Mouse (Mus musculus): ENCODE measurements around the gene Flad1. TPM values are rescaled to one million over a fixed set of nuclear protein-coding genes. Genes with fewer than 3 reads are reported as not detected.

Gene Flad1
- polyA plus RNA-seq, 1 experiment from 2014 or later: 36.3 TPM

GRCm38 (mm10) chr3:89410864-89411263 is 806 bp downstream of the Flad1 start:
- H3K4me2 ChIP-seq: peak overlapping the region; percentile 78
- H3K27me3 ChIP-seq: no peaks in the 10 kb centered on the region
- H3K4me1 ChIP-seq: peaks cover 11% of the 10 kb centered on the region
- peaks cover 43% of the 10 kb centered on the region for H3K36me3 ChIP-seq (ENCODE audit: poor library complexity, severe bottlenecking)
- peak overlapping the region; percentile 62 for H3K9ac ChIP-seq
- WGBS: 78% methylated on average over 10 of the region's 10 CpGs
- ATAC-seq: no peak
- peak overlapping the region; percentile 59 for H3K4me3 ChIP-seq
- H3K27ac ChIP-seq: peak overlapping the region; percentile 16; the same call in 1 of the 2 replicates
- no peaks in the 10 kb centered on the region for H3K9me3 ChIP-seq (replicated peaks)

DNA sequence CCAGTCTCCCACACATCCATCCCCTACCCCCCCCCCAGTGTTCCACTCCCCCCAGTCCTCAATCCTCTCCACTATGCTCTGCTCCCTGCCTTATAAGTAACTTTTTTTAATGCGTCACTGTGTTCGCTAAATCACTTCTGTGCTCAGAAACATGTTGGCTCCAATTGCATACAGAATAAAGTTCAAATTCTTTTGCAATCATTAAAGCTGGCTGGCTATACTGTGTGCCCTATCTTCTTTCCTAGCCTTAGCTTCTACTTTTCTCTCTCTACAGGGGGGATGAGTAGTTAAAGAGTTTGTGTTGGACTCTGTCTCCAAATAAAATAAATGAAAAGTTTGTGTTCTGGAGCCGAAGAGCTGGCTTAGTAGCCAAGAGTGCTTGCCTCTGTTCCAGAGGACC is 2.0 kb downstream of the Flad1 start:
- Histone ChIP-seq H3K4me1 (peaks cover 11% of the 10 kb centered on the region), H3K27me3 (no peaks in the 10 kb centered on the region), H3K36me3 (ENCODE audit: poor library complexity, severe bottlenecking) (peaks cover 38% of the 10 kb centered on the region), H3K9ac (no peak overlapping the region), H3K4me2 (no peak overlapping the region), H3K9me3 (replicated peaks) (no peaks in the 10 kb centered on the region), H3K4me3 (no peak overlapping the region), H3K27ac (no peak overlapping the region)
- no peak for ATAC-seq
- 96% methylated on average over 3 of the region's 3 CpGs for WGBS

DNA sequence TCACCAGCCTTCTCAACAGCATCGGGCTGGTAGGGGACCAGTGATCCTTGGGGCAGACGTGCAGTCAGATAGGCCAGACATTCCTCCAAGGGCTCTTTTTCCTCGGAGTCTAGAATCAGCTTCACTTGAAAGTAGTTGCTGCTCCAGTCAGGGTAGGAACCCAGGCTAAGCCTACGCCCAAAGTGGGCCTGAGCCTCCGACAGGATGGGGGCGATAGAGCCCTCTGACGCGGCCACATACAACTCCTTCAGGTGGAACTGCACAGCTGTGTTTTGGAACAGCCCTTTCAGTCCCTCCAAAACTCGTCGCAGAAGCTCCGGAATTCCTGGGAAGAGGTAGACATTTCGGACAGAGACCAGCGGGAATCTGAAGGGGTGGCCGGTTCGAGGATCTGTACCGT is 3.2 kb downstream of the Flad1 start:
- Histone ChIP-seq H3K9me3 (replicated peaks) (no peaks in the 10 kb centered on the region), H3K4me2 (no peak overlapping the region), H3K4me1 (peaks cover 11% of the 10 kb centered on the region), H3K36me3 (ENCODE audit: poor library complexity, severe bottlenecking) (peaks cover 37% of the 10 kb centered on the region), H3K4me3 (no peak overlapping the region), H3K27me3 (no peaks in the 10 kb centered on the region), H3K27ac (no peak overlapping the region), H3K9ac (no peak overlapping the region)
- ATAC-seq: no peak
- 67% methylated on average over 16 of the region's 16 CpGs for WGBS

GRCm38 (mm10) chr3:89406887-89407286 is 4.8 kb downstream of the Flad1 start:
- Histone ChIP-seq H3K9ac (0 out of 2 replicates have a peak overlapping the region, but pooled peaks have one; percentile 4), H3K9me3 (replicated peaks) (no peaks in the 10 kb centered on the region), H3K4me2 (no peak overlapping the region), H3K27ac (no peak overlapping the region), H3K36me3 (ENCODE audit: poor library complexity, severe bottlenecking) (peaks cover 50% of the 10 kb centered on the region), H3K27me3 (no peaks in the 10 kb centered on the region), H3K4me1 (peaks cover 11% of the 10 kb centered on the region), H3K4me3 (no peak overlapping the region)
- WGBS: 89% methylated on average over 6 of the region's 6 CpGs
- ATAC-seq: no peak

- Histone ChIP-seq H3K4me1 (peaks cover 4% of the 10 kb centered on the region; the same call in 1 of the 2 replicates), H3K36me3 (ENCODE audit: poor library complexity, severe bottlenecking) (peaks cover 50% of the 10 kb centered on the region), H3K27ac (no peak within 1 kb of the TSS), H3K4me3 (no peak within 1 kb of the TSS), H3K9ac (no peak within 1 kb of the TSS), H3K9me3 (replicated peaks) (no peaks in the 10 kb centered on the region), H3K4me2 (no peak within 1 kb of the TSS), H3K27me3 (no peaks in the 10 kb centered on the region)
- ATAC-seq: no peak
- WGBS: 74% methylated on average over 5 of the region's 5 CpGs
These were observed 9.0 kb downstream of the Flad1 start, which contains the start of gene Lenep for GRCm38 (mm10) chr3:89402693-89403092. TSS of gene Lenep (minus strand) at chr3:89402793.

GRCm38 (mm10) chr3:89401329-89401728 is 10.3 kb downstream of the Flad1 start:
- Histone ChIP-seq H3K4me2 (no peak overlapping the region), H3K9me3 (replicated peaks) (no peaks in the 10 kb centered on the region), H3K4me1 (peaks cover 6% of the 10 kb centered on the region; the same call in 1 of the 2 replicates), H3K27me3 (no peaks in the 10 kb centered on the region), H3K9ac (no peak overlapping the region), H3K4me3 (no peak overlapping the region), H3K27ac (no peak overlapping the region), H3K36me3 (ENCODE audit: poor library complexity, severe bottlenecking) (peaks cover 42% of the 10 kb centered on the region)
- ATAC-seq: no peak
- WGBS: 92% methylated on average over 7 of the region's 7 CpGs

- H3K4me2 ChIP-seq: peak overlapping the region; percentile 96
- WGBS: 0% methylated on average over 4 of the region's 4 CpGs
- no peak overlapping the region for H3K27ac ChIP-seq
These were observed 15.0 kb downstream of the Flad1 start for GRCm38 (mm10) chr3:89396654-89397005.

DNA sequence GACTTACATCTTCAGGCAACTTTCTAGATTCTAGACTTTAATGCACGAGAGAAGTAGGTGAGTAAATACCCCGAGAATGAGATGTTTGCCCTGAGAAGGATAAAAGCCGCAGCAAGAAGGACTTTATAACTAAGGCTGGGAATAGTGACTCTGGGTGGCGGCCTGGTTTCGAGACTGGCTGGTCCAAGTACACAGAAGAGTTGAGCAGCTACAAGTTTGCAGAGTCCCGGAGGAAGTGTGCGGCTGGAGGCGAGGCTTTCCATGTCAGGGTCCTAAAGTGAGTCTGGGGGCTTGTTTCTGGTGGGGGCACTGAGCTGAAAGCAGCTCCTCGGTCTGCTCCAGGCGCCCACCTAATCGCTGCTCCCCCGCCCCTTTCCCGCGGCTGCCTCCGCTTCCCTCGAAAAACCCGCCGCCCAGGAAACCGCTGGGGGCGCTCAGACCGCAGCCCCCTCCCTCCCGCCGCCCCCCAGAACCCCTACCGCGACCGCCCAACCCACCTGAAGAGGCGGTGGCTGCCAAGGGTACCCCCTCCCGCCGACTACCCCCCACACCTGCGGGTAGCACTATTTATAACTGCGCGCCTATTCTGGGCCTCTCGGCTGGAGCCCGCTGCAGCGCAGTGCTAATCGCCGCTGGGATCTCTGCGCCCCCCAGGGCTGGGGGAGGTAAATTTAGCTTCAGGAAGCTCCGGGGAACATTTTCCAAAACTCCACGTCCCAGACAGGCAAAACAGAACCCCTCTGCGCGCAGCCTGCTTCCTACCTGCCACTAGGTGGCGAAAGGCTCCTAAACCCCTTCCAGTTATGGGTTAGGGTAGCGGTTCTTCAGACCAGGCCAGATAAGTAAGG is 15.6 kb downstream of the Flad1 start:
- peaks cover 27% of the 10 kb centered on the region for H3K27me3 ChIP-seq
- peak overlapping the region; percentile 63 for H3K9ac ChIP-seq
- H3K4me3 ChIP-seq: peak overlapping the region; percentile 48
- H3K4me2 ChIP-seq: peak overlapping the region; percentile 96
- under 1% methylated on average over 34 of the region's 44 CpGs for WGBS
- 0 out of 2 replicates have a peak, but pooled peaks cover 2% of the 10 kb centered on the region for H3K36me3 ChIP-seq (ENCODE audit: poor library complexity, severe bottlenecking)
- ATAC-seq: no peak
- peaks cover 54% of the 10 kb centered on the region for H3K4me1 ChIP-seq
- H3K9me3 ChIP-seq (replicated peaks): no peaks in the 10 kb centered on the region
- H3K27ac ChIP-seq: no peak overlapping the region

More at GRCm38 (mm10) chr3:89396654-89397005, 15.0 kb downstream of the Flad1 start:
- Histone ChIP-seq H3K9me3 (replicated peaks) (no peaks in the 10 kb centered on the region), H3K9ac (peak overlapping the region; percentile 63; the same call in 1 of the 2 replicates), H3K27me3 (peaks cover 27% of the 10 kb centered on the region), H3K4me1 (peaks cover 48% of the 10 kb centered on the region), H3K36me3 (ENCODE audit: poor library complexity, severe bottlenecking) (peaks cover 8% of the 10 kb centered on the region; the same call in 1 of the 2 replicates), H3K4me3 (peak overlapping the region; percentile 48)
- ATAC-seq: no peak

DNA sequence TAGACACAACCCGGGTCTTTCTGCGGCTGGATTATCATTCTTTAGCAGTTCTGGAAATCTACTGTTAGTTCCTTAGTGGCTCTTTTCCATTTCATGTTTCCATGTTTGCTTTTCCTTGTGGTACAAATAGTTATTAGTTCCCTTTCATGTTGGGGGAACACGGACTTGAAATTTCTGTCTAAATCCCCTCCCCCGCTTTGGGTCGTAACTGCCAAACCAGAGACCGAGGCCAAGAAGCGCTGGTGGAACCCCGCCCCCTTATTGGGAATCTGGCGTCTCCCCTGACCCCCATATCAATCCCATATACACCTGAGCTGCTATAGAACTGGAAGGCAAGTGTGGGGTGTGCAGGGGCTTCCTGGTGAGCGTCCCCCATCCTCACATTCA is 16.3 kb downstream of the Flad1 start:
- no peak for ATAC-seq
- Histone ChIP-seq H3K9me3 (replicated peaks) (no peaks in the 10 kb centered on the region), H3K4me2 (peak overlapping the region; percentile 96), H3K27me3 (peaks cover 27% of the 10 kb centered on the region), H3K4me1 (peaks cover 61% of the 10 kb centered on the region), H3K4me3 (peak overlapping the region; percentile 48), H3K27ac (no peak overlapping the region), H3K36me3 (ENCODE audit: poor library complexity, severe bottlenecking) (no peaks in the 10 kb centered on the region), H3K9ac (peak overlapping the region; percentile 63; the same call in 1 of the 2 replicates)
- 8% methylated on average over 10 of the region's 10 CpGs for WGBS

DNA sequence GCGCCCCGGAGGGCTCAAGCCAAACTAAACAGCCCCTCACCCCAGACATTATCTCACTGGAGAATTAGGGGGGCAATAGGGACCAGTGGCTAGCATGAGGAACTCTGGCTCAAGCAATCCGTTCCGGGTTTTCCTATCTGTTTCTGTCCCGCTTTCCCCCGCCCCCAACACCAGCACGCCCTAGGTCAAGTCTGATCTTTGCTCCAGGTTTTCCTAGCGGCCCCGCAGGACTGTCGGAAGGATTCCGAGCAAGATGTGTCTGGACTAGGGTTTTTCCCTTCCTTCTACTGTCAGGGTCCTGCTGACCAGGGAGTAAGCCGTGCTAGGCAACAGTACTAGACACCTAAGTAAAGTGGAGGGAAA is 16.8 kb downstream of the Flad1 start:
- peak overlapping the region; percentile 63; the same call in 1 of the 2 replicates for H3K9ac ChIP-seq
- H3K4me3 ChIP-seq: peak overlapping the region; percentile 48
- H3K4me2 ChIP-seq: peak overlapping the region; percentile 96
- no peaks in the 10 kb centered on the region for H3K9me3 ChIP-seq (replicated peaks)
- WGBS: under 1% methylated on average over 12 of the region's 12 CpGs
- H3K27me3 ChIP-seq: peaks cover 27% of the 10 kb centered on the region
- peaks cover 66% of the 10 kb centered on the region for H3K4me1 ChIP-seq
- peak; percentile 6; the same call in 1 of the 2 replicates for ATAC-seq
- no peaks in the 10 kb centered on the region for H3K36me3 ChIP-seq (ENCODE audit: poor library complexity, severe bottlenecking)
- 0 out of 2 replicates have a peak overlapping the region, but pooled peaks have one; percentile 60 for H3K27ac ChIP-seq

GRCm38 (mm10) chr3:89394006-89394893 is 17.4 kb downstream of the Flad1 start, which contains the start of gene Zbtb7b:
TSS of gene Zbtb7b (minus strand) at chr3:89394776.
- Histone ChIP-seq H3K4me3 (peak within 1 kb of the TSS; percentile 48), H3K9me3 (replicated peaks) (no peaks in the 10 kb centered on the region), H3K36me3 (ENCODE audit: poor library complexity, severe bottlenecking) (no peaks in the 10 kb centered on the region), H3K9ac (peak within 1 kb of the TSS; percentile 63), H3K4me2 (peak within 1 kb of the TSS; percentile 96), H3K4me1 (peaks cover 66% of the 10 kb centered on the region), H3K27ac (peak within 1 kb of the TSS; percentile 60), H3K27me3 (peaks cover 27% of the 10 kb centered on the region)
- WGBS: under 1% methylated on average over 39 of the region's 42 CpGs
- ATAC-seq: peak; percentile 57

Measured in forebrain, embryonic 13.5 days (tissue).